Mouse (Mus musculus) liver, embryonic 14.5 days (tissue): ENCODE results near the gene Tfap2a.

Source experiments
- CTCF ChIP-seq: IDR thresholded peaks from 2 replicates; pipeline ENCODE4 v1.5.1; 2016; ENCODE audit warnings: antibody characterized with exemption, low read depth, control low read depth
- EP300 ChIP-seq: IDR thresholded peaks from 2 replicates; pipeline ENCODE4 v1.6.1; 2016; ENCODE audit warnings: antibody characterized with exemption, low read depth

GRCm38 (mm10) chr13:40713681-40714080 lies 24.5 kb downstream of the Tfap2a start:
- TF ChIP-seq CTCF (no peak), EP300 (no peak)
